13 mouse cellular contexts compared by ENCODE assay signal in the genomic region with DNA sequence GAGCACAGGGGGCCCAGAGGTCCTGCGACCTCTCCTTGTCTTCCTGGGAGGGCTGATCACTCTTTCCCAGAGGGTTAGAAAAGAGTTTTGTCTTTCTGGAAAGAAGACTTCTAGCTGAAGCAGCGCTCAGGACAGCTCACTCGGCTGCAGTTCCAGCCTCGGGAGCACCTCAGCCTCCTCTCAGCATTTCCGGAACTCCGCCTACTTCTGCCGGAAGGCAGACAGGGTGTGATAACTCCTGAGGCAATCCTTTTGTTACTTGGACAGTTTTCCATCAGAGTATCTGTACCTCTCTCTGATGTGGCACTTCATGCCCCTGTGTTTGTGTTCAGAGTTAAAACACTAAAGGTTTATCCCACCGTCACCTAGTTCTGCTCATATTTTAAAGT.
A peak's percentile ranks its signal among the peaks of the same experiment; 100 is the strongest.
DNase-seq lines count a peak whose midpoint lies in the region; ATAC-seq lines count a peak whose summit lies in the region.
"Had no signal": no experiment of that assay in that cellular context is flagged by ENCODE, and none has a peak within 500 bp of the region (broad histone marks: within the 10 kb centered on the region; RNA-seq: fewer than 3 reads in every experiment).

No protein-coding gene starts in this region.

- H3K27ac ChIP-seq in heart, embryonic 13.5 days (replicated peaks), result no peak overlapping the region
- H3K27ac ChIP-seq: lung, embryonic 15.5 days; midbrain, embryonic 13.5 days had no signal

- peaks cover 25% of the 10 kb centered on the region for H3K4me1 ChIP-seq in heart, embryonic 13.5 days

- H3K4me3 ChIP-seq in heart, embryonic 13.5 days, result no peak overlapping the region
- H3K4me3 ChIP-seq: lung, embryonic 15.5 days; midbrain, embryonic 13.5 days had no signal

- H3K27me3 ChIP-seq in heart, embryonic 13.5 days (replicated peaks), result no peaks in the 10 kb centered on the region
- H3K27me3 ChIP-seq: midbrain, embryonic 13.5 days had no signal

- H3K9me3 ChIP-seq in heart, embryonic 13.5 days, result no peaks in the 10 kb centered on the region
- H3K9me3 ChIP-seq: lung, embryonic 15.5 days; midbrain, embryonic 13.5 days had no signal

- H3K9ac ChIP-seq in heart, embryonic 13.5 days, result no peak overlapping the region; the same call in 1 of the 2 replicates
- H3K9ac ChIP-seq: lung, embryonic 15.5 days; midbrain, embryonic 13.5 days had no signal

- DNase-seq in heart, adult 9 months (ENCODE audit: low spot score in 2 of 2), result no peak
- peak; percentile 20 for DNase-seq in thymus, postnatal 4 days
- no peak for DNase-seq in thymus, postnatal 0 days (ENCODE audit: low spot score)
- no peak for DNase-seq in adrenal gland, postnatal 14 days
- DNase-seq in adrenal gland, postnatal 25 days, result no peak
- DNase-seq in urinary bladder, postnatal 36 days (ENCODE audit: low spot score in 2 of 2), result no peak
- DNase-seq: cerebellum, adult 8-10 months; kidney, adult 18-20 months; thymus, postnatal 25 days had no signal

- WGBS in heart, embryonic 13.5 days, result 42% methylated on average over 8 of the region's 8 CpGs

- peak overlapping the region; percentile 5; the same call in 1 of the 2 replicates for H3K4me2 ChIP-seq in heart, embryonic 13.5 days
- H3K4me2 ChIP-seq: lung, embryonic 15.5 days; midbrain, embryonic 13.5 days had no signal

- no peaks in the 10 kb centered on the region for H3K36me3 ChIP-seq in heart, embryonic 13.5 days
- H3K36me3 ChIP-seq: lung, embryonic 15.5 days; midbrain, embryonic 13.5 days had no signal

- no peak for ATAC-seq in heart, embryonic 13.5 days (ENCODE audit: extremely low read depth, insufficient number of reproducible peaks, low FRiP score, low TSS enrichment)
- peak; percentile 54 for ATAC-seq in inflammation-experienced regulatory T-cells, adult 6 months
- ATAC-seq: midbrain, embryonic 13.5 days had no signal
